Mouse (Mus musculus) midbrain, embryonic 10.5 days (tissue): ENCODE results near the gene Snrpa. TPM values are rescaled to one million over a fixed set of nuclear protein-coding genes. Genes with fewer than 3 reads are reported as not detected.

Experiments used
- DNase-seq: peaks from one replicate; pipeline ENCODE4 v3.0.0-alpha.2; 2017; ENCODE audit warnings: low spot score
- H3K27ac ChIP-seq: fragments of 300-500 bp; sonication (generic); replicated peaks from 2 replicates; pipeline ENCODE4 v1.5.1; 2016; ENCODE audit warnings: mild to moderate bottlenecking
- H3K27me3 ChIP-seq: fragments of 300-500 bp; sonication (generic); 2 replicates; pipeline ENCODE4 v1.6.1; 2016; ENCODE audit warnings: low read depth, mild to moderate bottlenecking; ENCODE audit not compliant: poor library complexity, severe bottlenecking
- H3K36me3 ChIP-seq: fragments of 300-500 bp; sonication (generic); 2 replicates; pipeline ENCODE4 v1.6.1; 2016; ENCODE audit warnings: mild to moderate bottlenecking, moderate library complexity
- H3K4me1 ChIP-seq: fragments of 300-500 bp; sonication (generic); 2 replicates; pipeline ENCODE4 v1.6.1; 2016
- H3K4me3 ChIP-seq: fragments of 300-500 bp; sonication (generic); 2 replicates; pipeline ENCODE4 v1.5.1; 2016; ENCODE audit warnings: mild to moderate bottlenecking, moderate library complexity
- H3K9me3 ChIP-seq: fragments of 300-500 bp; sonication (generic); replicated peaks from 2 replicates; pipeline ENCODE4 v1.6.1; 2016; ENCODE audit warnings: mild to moderate bottlenecking
- WGBS: fragments of 180-500 bp; shearing (Covaris S2); methylation state at CpG from one replicate; pipeline ENCODE4 v1.1.7; 2016; 5-methylcytosine and 5-hydroxymethylcytosine counted together
- polyA plus RNA-seq: library from polyadenylated mRNA; unstranded; fragments of >200 nt; fragmentation: Nextera tagmentation; extraction: Ambion mirVana; gene quantifications from 2 replicates; pipeline ENCODE4 v1.2.1, GENCODE M21; 2016

The Snrpa gene
- polyA plus RNA-seq, 1 experiment from 2014 or later: 409 TPM

DNA sequence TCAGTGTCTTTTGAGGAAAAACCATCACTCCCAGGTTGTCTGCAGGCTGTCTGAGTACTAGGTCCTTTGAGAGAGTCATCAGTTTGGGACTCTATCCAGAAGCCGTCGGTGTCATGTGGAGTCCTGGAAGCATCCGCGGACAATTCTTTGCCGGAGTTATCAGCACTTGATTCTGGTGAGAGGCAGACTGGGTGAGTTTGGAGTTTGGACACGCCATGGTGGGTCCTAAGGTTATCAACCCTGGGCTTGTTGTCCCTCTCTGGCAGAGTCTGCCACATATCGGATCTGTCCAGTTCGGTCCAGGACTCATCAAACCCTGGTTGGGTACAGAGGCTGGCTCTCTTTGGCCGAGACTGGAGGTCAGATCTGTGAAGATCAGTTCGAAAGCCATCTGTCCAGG lies 31.6 kb upstream of the Snrpa start:
- Histone ChIP-seq H3K4me3 (peak overlapping the region; percentile 80), H3K27me3 (no peaks in the 10 kb centered on the region), H3K36me3 (peaks cover 11% of the 10 kb centered on the region; the same call in 1 of the 2 replicates), H3K27ac (peak overlapping the region; percentile 92), H3K4me1 (peaks cover 64% of the 10 kb centered on the region), H3K9me3 (no peaks in the 10 kb centered on the region)
- no peak for DNase-seq
- WGBS: 4% methylated on average over 10 of the region's 10 CpGs

DNA sequence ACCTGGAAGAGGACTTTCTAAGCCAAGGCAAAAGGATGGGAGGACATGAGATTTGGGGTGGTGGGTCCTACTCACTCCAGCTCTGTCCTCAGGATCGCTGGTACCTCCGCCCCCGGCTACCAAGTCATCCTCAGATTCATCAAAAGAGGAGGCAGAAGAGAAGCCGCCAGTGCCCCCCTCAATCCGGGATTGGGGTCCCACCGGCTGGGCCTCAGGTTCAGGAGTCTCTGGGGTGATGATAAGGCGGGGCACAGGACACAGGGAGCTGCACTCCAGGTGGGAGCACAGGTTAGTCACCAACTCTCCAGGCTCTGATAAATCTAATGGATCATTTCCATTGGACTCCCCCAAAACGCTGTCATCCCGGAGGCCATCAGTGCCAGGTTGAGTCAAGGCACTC lies 31.2 kb upstream of the Snrpa start:
- Histone ChIP-seq H3K9me3 (no peaks in the 10 kb centered on the region), H3K36me3 (peaks cover 15% of the 10 kb centered on the region), H3K4me3 (peak overlapping the region; percentile 80), H3K27ac (peak overlapping the region; percentile 92), H3K27me3 (no peaks in the 10 kb centered on the region), H3K4me1 (peaks cover 60% of the 10 kb centered on the region)
- no peak for DNase-seq
- 33% methylated on average over 9 of the region's 9 CpGs for WGBS

DNA sequence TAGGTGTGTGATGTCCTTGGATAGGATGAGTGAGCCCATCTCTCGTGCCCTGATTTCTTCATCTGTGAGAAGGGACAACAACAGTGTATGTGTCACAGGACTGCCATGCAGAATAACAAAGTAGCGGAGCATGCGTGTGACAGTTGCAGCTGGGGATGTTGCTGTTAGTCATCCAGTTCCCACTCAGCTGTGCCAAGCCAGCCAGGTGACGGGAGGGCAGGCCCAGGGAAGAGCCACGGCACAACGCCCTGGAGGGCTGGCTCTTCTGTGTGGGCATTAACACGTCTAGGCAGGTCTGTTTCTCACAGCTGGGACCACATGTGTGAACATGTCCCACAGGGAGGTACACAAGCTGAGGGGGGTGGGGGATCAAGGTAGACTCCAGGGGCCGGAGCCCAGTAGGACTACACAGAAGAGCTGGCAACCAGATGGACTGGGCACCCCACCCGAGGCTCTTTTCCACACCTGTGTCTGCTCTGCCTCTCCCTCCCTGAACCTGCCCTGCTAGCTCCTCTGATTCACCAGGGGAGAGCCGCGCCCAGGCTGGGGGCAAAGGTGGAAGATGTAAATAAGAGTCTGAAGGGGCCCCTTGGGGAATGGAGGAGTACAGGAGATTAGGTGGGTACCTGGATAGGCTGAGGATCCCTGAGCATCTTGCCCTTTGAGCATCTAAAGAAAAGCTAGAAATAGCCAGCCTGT lies 29.0 kb upstream of the Snrpa start:
- H3K4me1 ChIP-seq: peaks cover 53% of the 10 kb centered on the region
- 93% methylated on average over 11 of the region's 11 CpGs for WGBS
- DNase-seq: no peak

DNA sequence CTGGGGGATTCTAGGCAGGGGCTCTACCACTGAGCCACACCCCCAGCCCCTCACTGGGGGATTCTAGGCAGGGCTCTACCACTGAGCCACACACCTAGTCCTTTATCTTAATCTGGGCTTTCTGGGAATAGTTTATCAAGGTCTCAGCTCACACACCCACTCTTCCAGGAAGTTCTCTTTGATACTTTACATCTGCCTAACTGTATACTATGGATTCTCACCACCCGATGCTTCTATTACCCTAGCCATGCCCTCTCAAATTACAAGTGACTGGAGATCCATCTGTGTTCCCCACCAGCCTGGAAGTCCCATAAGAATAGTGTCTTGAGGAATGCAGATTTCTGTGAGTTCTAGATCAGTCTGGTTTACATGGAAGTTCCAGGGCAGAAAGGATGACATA lies 26.5 kb upstream of the Snrpa start:
- H3K27me3 ChIP-seq: no peaks in the 10 kb centered on the region
- H3K27ac ChIP-seq: no peak overlapping the region
- DNase-seq: no peak
- no peaks in the 10 kb centered on the region for H3K9me3 ChIP-seq
- H3K4me1 ChIP-seq: peaks cover 43% of the 10 kb centered on the region
- H3K36me3 ChIP-seq: peaks cover 42% of the 10 kb centered on the region
- WGBS: 84% methylated on average over 1 of the region's 1 CpGs
- H3K4me3 ChIP-seq: no peak overlapping the region

More for the DNA sequence above, 29.0 kb upstream of the Snrpa start:
- 0 out of 2 replicates have a peak overlapping the region, but pooled peaks have one; percentile 18 for H3K27ac ChIP-seq
- H3K27me3 ChIP-seq: no peaks in the 10 kb centered on the region
- H3K9me3 ChIP-seq: no peaks in the 10 kb centered on the region
- peak overlapping the region; percentile 80; the same call in 1 of the 2 replicates for H3K4me3 ChIP-seq
- peaks cover 20% of the 10 kb centered on the region for H3K36me3 ChIP-seq

DNA sequence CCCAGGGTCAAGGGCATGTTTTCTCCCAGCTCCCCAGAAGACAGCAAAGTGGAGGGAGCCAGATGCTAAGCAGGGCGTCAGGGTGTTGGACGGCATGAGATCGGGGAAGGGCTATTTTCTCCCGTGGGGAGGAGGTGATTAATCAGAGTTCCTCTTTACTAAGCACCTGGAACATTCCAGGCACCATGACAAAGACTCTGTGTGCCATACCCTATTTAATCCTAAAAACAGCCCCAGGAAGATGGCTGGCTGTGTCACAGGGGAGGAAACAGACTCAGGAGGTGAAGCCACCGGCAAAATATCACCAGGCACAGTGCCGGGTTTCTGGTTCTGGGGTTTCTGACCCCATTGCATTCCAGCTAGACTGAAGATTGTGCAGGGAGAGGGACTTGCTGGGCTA lies 25.9 kb upstream of the Snrpa start:
- Histone ChIP-seq H3K36me3 (peaks cover 48% of the 10 kb centered on the region), H3K27ac (no peak overlapping the region), H3K9me3 (no peaks in the 10 kb centered on the region), H3K27me3 (no peaks in the 10 kb centered on the region), H3K4me1 (peaks cover 37% of the 10 kb centered on the region), H3K4me3 (no peak overlapping the region)
- 89% methylated on average over 6 of the region's 6 CpGs for WGBS
- DNase-seq: no peak

DNA sequence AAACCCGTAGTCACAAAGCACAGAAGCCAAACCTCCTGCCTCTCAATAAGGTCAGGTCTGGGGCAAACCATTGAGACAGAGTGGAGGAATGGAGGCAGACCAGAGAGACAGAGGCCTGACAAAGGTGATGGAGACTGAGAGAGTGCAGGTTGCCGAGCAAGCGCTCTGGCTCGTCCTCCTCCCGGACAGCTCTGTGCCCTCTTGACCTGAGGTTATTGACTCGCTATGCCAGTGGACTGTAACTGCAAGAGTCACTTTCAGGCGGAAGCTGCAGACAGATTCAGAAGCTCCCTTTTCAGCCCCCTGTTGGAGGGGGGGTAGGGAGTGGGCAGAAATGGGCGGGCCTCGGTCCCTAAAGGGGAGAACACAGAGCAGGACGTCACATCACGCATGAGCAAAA lies 23.9 kb upstream of the Snrpa start:
- Histone ChIP-seq H3K27ac (no peak overlapping the region), H3K36me3 (peaks cover 58% of the 10 kb centered on the region), H3K9me3 (no peaks in the 10 kb centered on the region), H3K27me3 (no peaks in the 10 kb centered on the region), H3K4me3 (no peak overlapping the region), H3K4me1 (peaks cover 17% of the 10 kb centered on the region)
- 76% methylated on average over 11 of the region's 11 CpGs for WGBS
- no peak for DNase-seq

DNA sequence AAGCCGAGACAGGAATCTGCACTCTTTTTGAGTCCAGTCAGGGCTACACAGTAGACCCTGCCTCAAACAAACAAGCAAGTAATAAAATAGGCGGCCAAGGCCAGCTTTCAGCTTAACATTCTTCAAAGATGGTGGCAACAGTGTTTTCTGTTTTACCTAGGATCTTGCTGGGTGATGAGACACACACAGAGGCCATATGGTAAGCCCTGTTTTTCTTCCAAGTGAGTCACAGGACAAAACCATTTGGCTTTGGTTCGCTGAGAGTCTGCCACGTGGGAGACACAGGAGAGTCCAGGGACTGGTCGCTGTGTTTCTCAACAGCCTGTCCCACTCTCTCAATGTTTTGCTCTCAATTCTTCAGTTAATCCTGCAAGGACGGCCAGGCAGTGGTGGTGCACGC lies 22.5 kb upstream of the Snrpa start:
- no peak overlapping the region for H3K4me3 ChIP-seq
- no peaks in the 10 kb centered on the region for H3K27me3 ChIP-seq
- no peak for DNase-seq
- peaks cover 69% of the 10 kb centered on the region for H3K36me3 ChIP-seq
- H3K27ac ChIP-seq: no peak overlapping the region
- no peaks in the 10 kb centered on the region for H3K9me3 ChIP-seq
- WGBS: 90% methylated on average over 7 of the region's 7 CpGs
- peaks cover 3% of the 10 kb centered on the region; the same call in 1 of the 2 replicates for H3K4me1 ChIP-seq

DNA sequence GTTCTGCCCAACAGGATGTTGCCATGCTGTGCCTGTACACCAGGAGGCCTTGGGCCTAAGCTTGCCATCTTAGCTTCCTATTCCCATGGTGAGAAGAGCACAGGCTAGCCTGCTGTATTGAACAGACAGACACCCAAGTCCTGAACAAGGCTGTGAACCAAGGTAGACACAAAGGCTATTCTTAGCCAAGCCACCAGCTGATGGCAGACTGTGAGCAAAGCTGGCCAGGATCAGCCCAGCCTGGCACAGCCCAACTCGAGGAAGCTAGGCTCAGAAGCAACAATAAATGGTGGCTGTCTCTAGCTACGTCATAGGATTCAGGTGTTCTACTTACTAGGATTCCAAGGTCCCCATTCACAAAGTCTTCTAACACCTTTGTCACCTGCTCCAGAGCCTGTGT lies 16.6 kb upstream of the Snrpa start:
- DNase-seq: no peak
- WGBS: 91% methylated on average over 2 of the region's 2 CpGs
- Histone ChIP-seq H3K36me3 (peaks cover 92% of the 10 kb centered on the region), H3K9me3 (no peaks in the 10 kb centered on the region), H3K4me1 (no peaks in the 10 kb centered on the region), H3K4me3 (no peak overlapping the region), H3K27ac (no peak overlapping the region), H3K27me3 (no peaks in the 10 kb centered on the region)

DNA sequence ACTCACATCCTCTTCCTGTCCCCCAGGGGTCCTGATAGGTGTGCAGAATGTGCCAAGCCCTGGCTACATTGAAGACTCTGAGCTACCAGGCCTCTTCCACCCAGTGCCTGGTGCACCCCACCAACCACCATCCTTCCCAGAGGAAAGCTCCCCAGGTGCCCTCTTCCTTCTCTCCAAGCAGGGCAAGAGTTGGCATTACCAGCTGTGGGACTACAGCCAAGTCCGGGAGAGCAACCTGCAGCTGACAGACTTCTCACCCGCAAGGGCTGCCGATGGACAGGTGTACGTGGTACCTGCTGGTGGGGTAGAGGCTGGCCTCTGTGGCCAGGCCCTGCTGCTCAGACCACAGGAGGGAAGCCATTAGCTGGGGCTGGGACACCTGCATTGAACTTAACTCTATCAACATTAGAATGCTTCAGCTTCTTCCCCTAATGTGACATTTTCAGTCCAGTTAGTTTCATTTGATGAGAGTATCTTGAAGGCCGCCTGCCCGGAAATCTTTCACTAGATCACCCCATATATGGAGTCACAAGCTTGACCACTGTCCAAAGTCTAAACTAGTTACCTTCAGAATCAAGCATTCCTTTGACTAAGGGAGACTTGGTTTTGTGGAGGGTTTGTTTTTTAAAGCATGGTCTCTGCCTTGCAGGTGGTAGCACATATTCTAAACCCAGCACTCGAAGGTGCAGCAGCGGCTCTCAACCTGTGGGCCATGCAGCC lies 7.8 kb upstream of the Snrpa start:
- H3K4me3 ChIP-seq: no peak overlapping the region
- no peaks in the 10 kb centered on the region for H3K4me1 ChIP-seq
- WGBS: 98% methylated on average over 8 of the region's 8 CpGs
- H3K27ac ChIP-seq: no peak overlapping the region
- no peaks in the 10 kb centered on the region for H3K27me3 ChIP-seq
- no peak for DNase-seq
- peaks cover 77% of the 10 kb centered on the region for H3K36me3 ChIP-seq
- no peaks in the 10 kb centered on the region for H3K9me3 ChIP-seq

DNA sequence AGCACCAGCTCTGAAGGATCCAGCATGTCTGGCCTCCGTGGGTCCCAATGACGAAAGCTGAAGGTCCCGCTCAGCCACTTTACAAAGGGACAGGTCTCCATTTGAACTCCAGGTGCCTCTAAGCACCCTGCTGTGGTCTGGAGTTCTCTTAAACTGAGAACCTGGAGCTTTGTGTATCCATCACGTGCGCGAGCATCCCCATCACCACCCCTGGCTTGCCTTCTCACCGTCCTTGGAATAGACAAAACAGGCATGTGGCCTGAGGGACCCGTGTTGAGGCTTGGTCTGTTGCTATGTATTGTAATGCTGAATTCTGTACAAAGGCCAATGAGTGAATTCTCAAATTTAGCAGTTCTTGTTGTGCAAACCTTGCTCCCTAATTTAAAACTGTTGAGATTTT lies 2.7 kb upstream of the Snrpa start:
- Histone ChIP-seq H3K27ac (no peak overlapping the region), H3K4me1 (peaks cover 21% of the 10 kb centered on the region), H3K27me3 (no peaks in the 10 kb centered on the region), H3K4me3 (no peak overlapping the region), H3K9me3 (no peaks in the 10 kb centered on the region), H3K36me3 (peaks cover 53% of the 10 kb centered on the region)
- WGBS: 96% methylated on average over 8 of the region's 8 CpGs
- no peak for DNase-seq

DNA sequence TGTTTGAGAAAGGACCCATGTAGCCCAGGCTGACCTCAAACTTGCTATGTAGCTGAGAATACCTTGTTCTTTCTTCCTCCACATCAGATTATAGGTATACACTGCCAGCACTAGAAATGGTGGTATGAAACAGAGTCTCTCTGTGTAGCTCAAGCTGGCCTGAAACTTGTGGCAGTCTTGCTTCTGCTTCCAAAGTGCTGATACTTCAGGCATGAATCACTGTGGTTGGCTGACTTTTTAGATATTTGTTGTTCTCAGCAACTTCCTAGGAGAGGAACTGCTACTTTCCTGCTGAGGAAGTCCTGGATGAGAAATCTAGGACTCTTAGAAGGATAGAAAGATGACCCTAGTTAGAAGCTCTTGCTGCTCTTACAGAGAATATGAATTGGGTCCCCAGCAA lies 2.3 kb upstream of the Snrpa start:
- H3K4me3 ChIP-seq: no peak overlapping the region
- no peaks in the 10 kb centered on the region for H3K9me3 ChIP-seq
- no peak overlapping the region for H3K27ac ChIP-seq
- no peaks in the 10 kb centered on the region for H3K27me3 ChIP-seq
- peaks cover 53% of the 10 kb centered on the region for H3K36me3 ChIP-seq
- no peak for DNase-seq
- peaks cover 25% of the 10 kb centered on the region for H3K4me1 ChIP-seq

DNA sequence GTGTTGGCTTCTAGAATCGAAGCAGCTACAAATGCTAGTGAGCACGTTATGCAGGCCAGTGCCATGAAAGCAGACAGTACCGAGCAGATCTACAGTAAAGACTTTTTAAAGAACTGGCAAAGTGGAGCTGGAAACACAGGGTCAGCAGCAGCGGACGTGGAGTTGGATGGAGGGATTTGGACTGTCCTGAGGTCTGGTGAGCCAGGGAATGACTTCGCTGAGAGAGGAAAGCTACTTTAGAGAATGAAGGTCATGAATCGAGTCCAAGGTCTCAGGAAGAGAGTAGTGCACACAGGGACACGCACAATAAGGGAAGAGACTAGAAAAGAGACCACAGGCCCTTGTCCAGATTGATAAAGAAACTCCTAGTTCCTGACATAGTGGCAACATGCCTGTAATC lies 1.6 kb upstream of the Snrpa start:
- DNase-seq: no peak
- peaks cover 53% of the 10 kb centered on the region for H3K36me3 ChIP-seq
- H3K27ac ChIP-seq: no peak overlapping the region
- WGBS: 93% methylated on average over 8 of the region's 8 CpGs
- peak overlapping the region; percentile 73; the same call in 1 of the 2 replicates for H3K4me3 ChIP-seq
- no peaks in the 10 kb centered on the region for H3K9me3 ChIP-seq
- peaks cover 25% of the 10 kb centered on the region for H3K4me1 ChIP-seq
- no peaks in the 10 kb centered on the region for H3K27me3 ChIP-seq

DNA sequence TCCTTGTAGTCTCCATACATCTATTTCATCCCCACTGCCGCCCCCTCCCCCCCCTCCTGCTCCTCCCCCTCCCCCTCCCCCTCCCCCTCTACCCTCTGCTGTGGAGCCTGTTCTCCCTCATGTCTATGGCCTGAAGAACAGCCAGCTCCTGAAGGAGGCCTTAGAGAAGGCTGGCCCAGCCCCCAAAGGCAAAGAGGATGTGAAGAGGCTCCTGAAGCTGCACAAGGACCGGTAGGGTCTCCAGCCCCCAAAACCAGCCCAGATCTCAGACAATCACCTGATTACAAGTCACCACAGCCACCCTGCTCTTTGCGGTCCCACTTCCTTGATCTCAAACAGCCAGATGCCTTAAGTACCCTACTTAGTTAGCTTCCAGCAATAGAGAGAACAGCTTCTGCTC lies 1.1 kb upstream of the Snrpa start:
- H3K4me3 ChIP-seq: peak overlapping the region; percentile 73; the same call in 1 of the 2 replicates
- DNase-seq: no peak
- 92% methylated on average over 3 of the region's 3 CpGs for WGBS
- H3K9me3 ChIP-seq: no peaks in the 10 kb centered on the region
- peaks cover 53% of the 10 kb centered on the region for H3K36me3 ChIP-seq
- peaks cover 25% of the 10 kb centered on the region for H3K4me1 ChIP-seq
- 0 out of 2 replicates have a peak overlapping the region, but pooled peaks have one; percentile 17 for H3K27ac ChIP-seq
- H3K27me3 ChIP-seq: no peaks in the 10 kb centered on the region
